Mouse (Mus musculus): ENCODE results near the gene Nr4a3. TPM values are rescaled to one million over a fixed set of nuclear protein-coding genes. Genes with fewer than 3 reads are reported as not detected.

Nr4a3 gene
- total RNA-seq, 2 experiments from 2014 or later = 23.8 to 28.3 TPM

DNA sequence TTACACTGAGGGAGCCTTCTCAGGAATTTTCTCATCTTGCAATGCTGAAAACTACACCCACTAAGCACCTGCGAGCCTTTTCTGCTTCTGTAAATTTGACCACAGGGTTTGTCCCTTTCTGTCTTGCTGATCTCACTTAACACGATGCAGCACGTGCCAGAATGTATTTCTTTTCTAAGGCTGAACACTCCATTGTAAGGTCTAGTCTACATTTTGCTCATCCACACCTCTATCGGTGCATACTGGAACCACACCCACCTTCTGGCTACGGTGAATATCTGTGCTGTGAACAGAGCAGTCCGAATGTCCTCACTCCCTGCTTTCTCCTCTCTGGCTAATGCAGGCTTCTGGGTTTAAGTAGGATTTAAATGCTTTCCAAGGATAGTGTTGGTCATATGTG lies 42.5 kb downstream of the Nr4a3 start:
- intact Hi-C loops (cut with DNase I) = no loop called here
- DNase-seq (ENCODE audit: extremely low spot score in 1 of 2, low spot score in 2 of 2) = no peak

DNA sequence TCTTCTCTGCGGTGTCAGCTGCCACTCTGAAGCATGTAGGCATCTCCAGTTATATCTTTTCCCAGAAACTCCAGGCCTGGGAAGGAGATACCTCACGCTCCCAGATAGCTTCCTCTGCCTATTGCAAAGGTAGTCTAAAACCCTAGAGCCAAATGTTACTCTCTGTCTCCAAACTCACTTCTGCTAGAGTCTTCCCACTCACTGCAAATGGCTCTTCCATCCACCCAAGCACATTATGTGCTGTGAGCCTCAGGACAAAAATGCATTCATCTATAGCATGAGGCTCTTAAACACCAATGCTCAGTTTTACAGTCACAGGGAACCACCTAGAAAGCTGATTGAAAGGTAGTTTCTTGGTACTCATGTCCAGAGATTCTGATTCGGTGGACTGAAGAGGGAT lies 48.3 kb downstream of the Nr4a3 start:
- DNase-seq (ENCODE audit: extremely low spot score in 1 of 2, low spot score in 2 of 2) = no peak
- intact Hi-C loops (cut with DNase I) = no loop called here

DNA sequence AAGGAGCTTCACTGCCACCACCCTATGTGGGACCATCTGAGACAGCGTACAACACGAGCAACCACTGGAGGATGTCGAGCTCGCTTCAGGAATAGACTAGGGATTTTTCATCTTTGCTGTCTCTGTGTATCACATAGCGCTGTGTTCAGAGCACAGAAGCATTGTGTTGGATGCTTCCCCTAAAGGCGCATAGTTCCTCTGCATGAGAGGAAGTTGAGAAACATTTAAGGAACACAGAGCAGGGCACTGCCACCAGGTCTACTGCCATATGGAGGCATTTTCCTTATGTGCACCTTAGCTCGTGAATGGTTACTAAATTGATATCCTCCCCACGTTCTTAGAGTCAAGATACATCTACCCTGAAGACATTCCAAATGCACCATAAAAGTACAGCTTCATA lies 55.3 kb downstream of the Nr4a3 start:
- intact Hi-C loops (cut with DNase I) = loop anchor here (10.0 kb wide), 1 partner anchor 285 kb away; no protein-coding TSS in a partner anchor

DNA sequence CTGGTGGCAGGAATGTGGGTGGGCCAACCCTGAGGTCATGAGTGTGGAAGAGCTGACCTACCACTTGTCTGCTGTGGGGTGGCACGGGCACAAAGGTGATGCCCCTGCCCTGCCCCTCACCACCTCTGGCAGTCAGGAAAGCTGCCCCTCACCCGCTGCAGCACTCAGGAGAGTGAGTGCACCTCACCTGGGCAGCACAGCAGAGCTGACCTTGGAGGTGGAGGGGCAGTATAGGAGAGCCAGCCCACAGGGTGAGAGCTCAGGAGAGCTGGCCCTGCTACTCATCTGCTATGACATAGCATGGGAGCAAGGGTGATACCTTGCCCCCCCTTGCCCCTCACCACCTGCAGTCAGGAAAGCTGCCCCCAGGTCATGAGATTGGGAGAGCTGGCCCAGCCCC lies 57.0 kb downstream of the Nr4a3 start:
- intact Hi-C loops (cut with DNase I) = loop anchor here (10.0 kb wide), 1 partner anchor 283 kb away; no protein-coding TSS in a partner anchor
- DNase-seq (ENCODE audit: extremely low spot score in 1 of 2, low spot score in 2 of 2) = no peak

More for the DNA sequence above, 55.3 kb downstream of the Nr4a3 start:
- DNase-seq (ENCODE audit: extremely low spot score in 1 of 2, low spot score in 2 of 2) = no peak

DNA sequence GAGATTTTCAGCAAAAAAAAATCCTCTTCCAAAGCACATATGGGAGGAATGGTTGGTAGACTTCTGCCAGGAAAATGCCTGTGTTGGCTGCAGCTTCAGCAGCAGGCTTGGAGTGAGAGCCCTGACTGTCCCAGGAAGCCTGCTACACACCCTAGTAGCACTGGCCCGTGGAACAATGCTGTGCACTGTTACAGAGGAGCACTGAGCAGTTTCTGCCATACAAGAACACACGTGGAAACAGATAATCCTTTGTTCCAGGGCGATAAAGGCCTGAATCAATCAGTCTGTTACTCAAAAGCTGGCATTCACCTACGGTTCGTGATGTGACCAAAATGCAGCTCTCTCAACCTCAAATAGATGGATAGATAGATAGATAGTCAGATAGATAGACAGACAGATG lies 60.4 kb downstream of the Nr4a3 start:
- DNase-seq (ENCODE audit: extremely low spot score in 1 of 2, low spot score in 2 of 2) = no peak
- intact Hi-C loops (cut with DNase I) = loop anchor here (10.0 kb wide), 1 partner anchor 279 kb away; no protein-coding TSS in a partner anchor

DNA sequence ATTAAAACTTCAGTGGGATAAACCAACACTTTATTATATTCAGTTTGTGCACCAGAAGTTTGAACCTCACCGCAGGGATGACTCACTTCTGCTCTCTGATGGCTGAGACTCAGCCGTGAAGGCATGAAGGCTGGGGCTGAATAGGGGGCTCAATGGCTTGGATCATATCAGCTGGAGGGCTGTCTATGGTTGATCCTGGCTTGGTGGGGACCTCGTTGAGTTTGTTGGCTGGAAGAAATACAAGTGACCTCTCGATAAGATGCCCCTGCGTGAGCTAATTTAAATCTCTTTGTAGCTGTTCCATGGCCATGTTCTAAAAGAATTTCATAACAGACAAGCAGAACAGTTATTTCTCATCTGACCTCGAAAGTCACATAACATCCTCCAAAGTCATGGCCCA lies 62.1 kb downstream of the Nr4a3 start:
- DNase-seq (ENCODE audit: extremely low spot score in 1 of 2, low spot score in 2 of 2) = no peak
- intact Hi-C loops (cut with DNase I) = loop anchor here (10.0 kb wide), 1 partner anchor 278 kb away; no protein-coding TSS in a partner anchor

DNA sequence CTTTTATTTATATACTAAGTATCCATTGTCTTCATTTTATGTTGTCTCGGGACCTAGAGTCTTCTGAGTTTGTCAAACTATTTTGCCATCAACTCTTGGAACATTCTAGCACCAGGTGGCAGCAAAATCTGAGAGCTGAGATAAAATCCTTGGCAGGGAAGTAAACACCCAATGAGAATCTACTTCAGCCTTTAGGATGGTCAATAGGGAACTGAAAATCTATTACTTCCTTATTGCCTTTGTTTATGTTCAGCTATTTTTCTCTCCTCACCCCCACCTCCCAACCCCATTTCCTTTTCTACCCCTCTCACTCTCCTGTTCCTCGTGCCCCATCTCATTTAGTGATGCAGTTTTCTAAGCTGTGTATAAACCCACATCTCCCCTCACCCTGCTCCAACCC lies 63.6 kb downstream of the Nr4a3 start:
- DNase-seq (ENCODE audit: extremely low spot score in 1 of 2, low spot score in 2 of 2) = no peak
- intact Hi-C loops (cut with DNase I) = loop anchor here (10.0 kb wide), 1 partner anchor 276 kb away; no protein-coding TSS in a partner anchor

DNA sequence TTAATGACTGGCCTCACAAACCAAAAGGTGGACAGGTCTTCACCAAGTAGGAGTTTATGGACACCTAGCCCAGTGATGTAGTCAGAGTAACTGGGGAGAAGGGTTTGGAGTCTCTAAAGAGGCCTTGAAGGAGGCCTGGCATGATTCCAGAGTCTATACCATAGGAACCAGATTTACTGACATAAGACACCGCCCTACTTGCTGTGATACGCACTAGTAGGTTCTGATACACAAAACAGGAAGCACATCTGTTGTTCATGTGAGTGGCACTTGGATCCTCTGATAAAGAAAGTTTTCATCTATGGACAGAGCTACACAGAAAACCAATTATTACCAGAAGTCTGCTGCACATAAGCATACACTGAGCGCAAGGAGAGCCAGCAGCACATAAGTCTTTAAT lies 65.4 kb downstream of the Nr4a3 start:
- intact Hi-C loops (cut with DNase I) = no loop called here
- no peak for DNase-seq (ENCODE audit: extremely low spot score in 1 of 2, low spot score in 2 of 2)

DNA sequence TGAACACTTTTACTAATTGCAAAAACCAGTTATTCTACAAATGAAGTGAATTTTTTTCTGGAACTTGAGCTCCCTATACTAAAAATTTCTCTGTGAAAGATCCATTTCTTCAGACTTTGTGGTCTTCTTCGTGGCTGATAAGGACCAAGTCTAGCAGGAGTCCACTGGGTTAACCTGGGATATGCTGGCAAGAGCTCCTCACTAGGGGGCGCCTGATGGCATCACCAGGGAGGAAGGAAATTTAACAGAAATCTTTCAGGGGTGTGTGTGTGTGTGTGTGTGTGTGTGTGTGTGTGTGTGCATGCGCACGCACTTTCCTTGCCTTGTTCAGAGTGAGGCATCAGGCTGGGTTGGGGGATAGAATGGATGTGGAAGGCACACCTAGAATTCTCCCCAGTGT lies 71.2 kb downstream of the Nr4a3 start:
- DNase-seq (ENCODE audit: extremely low spot score in 1 of 2, low spot score in 2 of 2) = peak in 1 of 2 experiments; percentile 26
- intact Hi-C loops (cut with DNase I) = no loop called here

DNA sequence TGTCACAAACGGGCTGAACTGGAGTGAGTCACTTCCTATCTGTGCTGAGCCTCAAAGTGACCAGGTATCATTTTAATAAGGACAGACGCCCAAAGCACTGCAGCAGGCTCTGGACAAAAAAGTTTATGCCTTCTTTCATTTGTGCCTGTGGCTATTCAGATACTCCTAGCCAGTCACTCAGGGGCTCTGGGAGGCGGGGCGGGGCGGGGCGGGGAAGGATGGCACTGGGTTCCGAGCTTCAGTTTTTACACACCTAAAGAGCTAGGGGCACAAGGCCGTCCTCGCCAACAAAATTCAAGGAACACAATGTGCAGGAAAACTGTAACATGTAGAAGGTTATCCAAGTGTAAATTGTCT lies 79.4 kb downstream of the Nr4a3 start:
- no peak for DNase-seq (ENCODE audit: extremely low spot score in 1 of 2, low spot score in 2 of 2)
- intact Hi-C loops (cut with DNase I) = no loop called here

DNA sequence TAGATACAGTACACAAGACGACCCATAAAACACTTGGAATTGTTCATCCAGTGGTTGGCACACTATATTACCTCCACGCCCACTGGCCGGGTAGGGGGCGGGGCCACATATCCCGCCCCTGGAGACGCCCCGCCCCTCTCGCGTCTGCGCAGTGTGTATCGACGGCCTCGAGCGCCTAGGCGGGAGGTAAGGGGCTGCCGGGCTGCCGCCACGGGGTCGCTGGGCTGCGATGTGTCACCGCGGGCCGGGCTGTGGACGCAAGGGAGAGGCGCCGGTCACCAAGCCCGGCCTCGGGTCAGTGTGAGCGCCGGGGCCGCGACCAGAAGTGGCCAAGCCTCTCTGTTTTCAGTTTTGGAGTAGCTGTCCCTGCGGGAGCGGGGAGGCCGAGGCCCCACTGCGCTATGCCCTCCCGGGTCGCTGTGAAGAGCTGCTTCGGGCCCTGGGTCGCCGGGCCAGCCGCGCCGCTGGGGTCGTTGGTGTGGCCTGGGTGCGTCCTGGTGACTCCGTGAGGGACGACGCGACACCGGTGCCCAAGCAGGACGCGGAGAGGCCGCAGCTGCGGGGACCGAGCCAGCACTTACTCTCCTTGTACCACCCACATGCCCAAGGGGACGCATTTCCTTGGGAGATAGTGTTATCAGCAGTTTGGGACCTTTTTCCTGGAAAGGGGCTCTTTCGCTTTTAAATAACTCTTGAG lies 80.0 kb downstream of the Nr4a3 start, which contains the start of gene Stx17:
Gene Stx17, plus strand, starts transcription at position 143 of the 697 bp plus-strand sequence.
- DNase-seq (ENCODE audit: extremely low spot score in 1 of 2, low spot score in 2 of 2) = peak; percentile 71 to 89
- intact Hi-C loops (cut with DNase I) = no loop called here

DNA sequence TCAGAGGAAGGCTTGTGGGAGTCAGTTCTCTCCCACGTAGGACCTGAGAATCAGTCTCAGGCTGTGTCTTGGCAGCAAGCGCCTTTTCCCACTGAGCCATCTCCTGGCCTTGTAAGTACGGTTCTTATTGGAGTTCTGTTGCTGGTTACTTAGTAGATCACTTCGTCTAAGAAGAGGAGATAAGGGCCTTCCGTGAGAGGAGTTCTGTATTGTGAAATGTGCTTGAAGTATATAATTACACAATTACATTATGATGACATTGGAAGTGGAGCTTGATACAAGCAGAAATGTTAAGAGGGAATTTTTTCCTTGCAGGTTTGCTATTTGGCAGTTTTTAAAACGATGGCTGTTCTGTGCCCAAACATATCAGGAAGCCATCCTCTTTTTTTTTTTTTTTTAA lies 85.4 kb downstream of the Nr4a3 start:
- no peak for DNase-seq (ENCODE audit: extremely low spot score in 1 of 2, low spot score in 2 of 2)
- intact Hi-C loops (cut with DNase I) = no loop called here

DNA sequence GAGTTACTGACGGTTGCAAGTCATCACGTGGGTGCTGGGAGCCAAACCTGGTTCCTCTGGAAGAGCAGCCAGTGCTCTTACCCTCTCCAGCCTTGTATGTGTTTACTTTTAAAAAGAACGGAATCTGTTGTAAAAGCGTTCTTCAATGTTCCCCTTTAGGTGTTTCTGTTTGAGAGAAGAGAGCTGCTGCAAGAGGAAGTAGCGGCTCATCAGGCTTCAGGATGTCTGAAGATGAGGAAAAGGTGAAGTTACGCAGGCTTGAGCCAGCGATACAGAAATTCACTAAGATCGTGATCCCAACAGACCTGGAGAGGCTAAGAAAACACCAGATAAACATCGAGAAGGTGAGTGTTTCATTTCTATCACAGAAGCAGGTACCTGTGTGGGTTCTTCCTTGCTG lies 86.7 kb downstream of the Nr4a3 start:
- DNase-seq (ENCODE audit: extremely low spot score in 1 of 2, low spot score in 2 of 2) = no peak
- intact Hi-C loops (cut with DNase I) = no loop called here

DNA sequence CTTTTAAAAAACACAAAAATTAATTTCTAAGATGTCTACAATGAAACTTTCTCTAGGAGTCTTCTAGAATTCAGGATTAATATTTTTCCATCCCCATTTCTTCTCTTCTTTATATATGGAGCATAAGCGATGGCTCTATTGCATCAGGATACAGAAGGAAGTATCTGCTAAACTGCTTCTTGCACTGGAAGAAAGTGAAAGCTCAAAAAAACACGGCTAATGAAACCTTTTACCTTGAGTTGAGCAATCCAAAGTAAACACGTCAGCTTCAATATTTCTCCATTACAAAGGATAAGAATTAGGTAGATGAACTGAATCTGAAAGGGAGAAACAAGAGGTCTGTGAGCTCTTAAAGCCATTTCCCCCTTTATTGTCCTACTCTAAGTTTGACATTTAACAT lies 87.8 kb downstream of the Nr4a3 start:
- DNase-seq (ENCODE audit: extremely low spot score in 1 of 2, low spot score in 2 of 2) = no peak
- intact Hi-C loops (cut with DNase I) = no loop called here

Other genes with a start within 250 kb of the Nr4a3 start
- gene Stx17, start 79.8 kb downstream of the Nr4a3 start, total RNA-seq (2021) = 10 to 100 TPM; 29.7 to 34.4 TPM
- 10 to 100 TPM; 34.9 to 37.0 TPM for gene Erp44, start 234.4 kb downstream of the Nr4a3 start, total RNA-seq (2021)
- gene Invs, start 234.6 kb downstream of the Nr4a3 start, total RNA-seq (2021) = 1 to 10 TPM; 9.3 to 9.6 TPM